Mouse (Mus musculus): ENCODE data around the gene Dpm2. TPM values are rescaled to one million over a fixed set of nuclear protein-coding genes. Genes with fewer than 3 reads are reported as not detected.

Dpm2 gene
- polyA plus RNA-seq, 1 experiment from 2014 or later, result 111 TPM

GRCm38 (mm10) chr2:32575586-32576160 is 5.0 kb downstream of the Dpm2 start, which contains the start of gene 9430097D07Rik:
9430097D07Rik (minus strand) TSS chr2:32575684.
- Histone ChIP-seq H3K4me1 (peaks cover 37% of the 10 kb centered on the region), H3K36me3 (replicated peaks) (peaks cover 10% of the 10 kb centered on the region), H3K27ac (replicated peaks) (peak within 1 kb of the TSS; percentile 76), H3K4me3 (peak within 1 kb of the TSS; percentile 75), H3K27me3 (replicated peaks; ENCODE audit: low read depth, poor library complexity, severe bottlenecking) (peaks cover 47% of the 10 kb centered on the region), H3K9me3 (no peaks in the 10 kb centered on the region)
- 6% methylated on average over 28 of the region's 28 CpGs for WGBS
- peak; percentile 81 for DNase-seq (ENCODE audit: low spot score)

GRCm38 (mm10) chr2:32576532-32576931 is 5.9 kb downstream of the Dpm2 start:
- DNase-seq (ENCODE audit: low spot score), result no peak
- Histone ChIP-seq H3K36me3 (replicated peaks) (peaks cover 10% of the 10 kb centered on the region), H3K27ac (replicated peaks) (no peak overlapping the region), H3K9me3 (no peaks in the 10 kb centered on the region), H3K4me3 (no peak overlapping the region), H3K27me3 (replicated peaks; ENCODE audit: low read depth, poor library complexity, severe bottlenecking) (peaks cover 54% of the 10 kb centered on the region), H3K4me1 (peaks cover 37% of the 10 kb centered on the region)
- 90% methylated on average over 9 of the region's 9 CpGs for WGBS

- Histone ChIP-seq H3K4me1 (peaks cover 32% of the 10 kb centered on the region), H3K27me3 (replicated peaks; ENCODE audit: low read depth, poor library complexity, severe bottlenecking) (peaks cover 72% of the 10 kb centered on the region)
Measured at GRCm38 (mm10) chr2:32578146-32579046, 7.7 kb downstream of the Dpm2 start.

GRCm38 (mm10) chr2:32581450-32582095 is 10.9 kb downstream of the Dpm2 start:
- H3K9me3 ChIP-seq, result no peaks in the 10 kb centered on the region
- peak overlapping the region; percentile 49 for H3K4me3 ChIP-seq
- WGBS, result 33% methylated on average over 19 of the region's 19 CpGs
- peaks cover 18% of the 10 kb centered on the region for H3K4me1 ChIP-seq
- H3K36me3 ChIP-seq (replicated peaks), result no peaks in the 10 kb centered on the region
- peaks cover 71% of the 10 kb centered on the region for H3K27me3 ChIP-seq (replicated peaks; ENCODE audit: low read depth, poor library complexity, severe bottlenecking)
- DNase-seq (ENCODE audit: low spot score), result peak; percentile 68
- no peak overlapping the region for H3K27ac ChIP-seq (replicated peaks)

More at GRCm38 (mm10) chr2:32578146-32579046, 7.7 kb downstream of the Dpm2 start:
- no peak overlapping the region for H3K27ac ChIP-seq (replicated peaks)
- 0 out of 2 replicates have a peak, but pooled peaks cover under 1% of the 10 kb centered on the region for H3K36me3 ChIP-seq (replicated peaks)
- WGBS, result 38% methylated on average over 26 of the region's 30 CpGs
- H3K9me3 ChIP-seq, result no peaks in the 10 kb centered on the region
- 0 out of 2 replicates have a peak overlapping the region, but pooled peaks have one; percentile 5 for H3K4me3 ChIP-seq
- DNase-seq (ENCODE audit: low spot score), result no peak

GRCm38 (mm10) chr2:32582830-32583799 is 12.5 kb downstream of the Dpm2 start:
- Histone ChIP-seq H3K4me3 (peak overlapping the region; percentile 48), H3K27me3 (replicated peaks; ENCODE audit: low read depth, poor library complexity, severe bottlenecking) (peaks cover 64% of the 10 kb centered on the region), H3K9me3 (no peaks in the 10 kb centered on the region), H3K4me1 (peaks cover 33% of the 10 kb centered on the region), H3K27ac (replicated peaks) (peak overlapping the region; percentile 27; the same call in 1 of the 2 replicates), H3K36me3 (replicated peaks) (no peaks in the 10 kb centered on the region)
- peak; percentile 85 for DNase-seq (ENCODE audit: low spot score)
- 14% methylated on average over 37 of the region's 37 CpGs for WGBS

- H3K27me3 ChIP-seq (replicated peaks; ENCODE audit: low read depth, poor library complexity, severe bottlenecking), result peaks cover 44% of the 10 kb centered on the region
- H3K9me3 ChIP-seq, result no peaks in the 10 kb centered on the region
- WGBS, result 85% methylated on average over 7 of the region's 7 CpGs
- H3K36me3 ChIP-seq (replicated peaks), result peaks cover 4% of the 10 kb centered on the region
- no peak overlapping the region for H3K4me3 ChIP-seq
- no peak overlapping the region for H3K27ac ChIP-seq (replicated peaks)
- DNase-seq (ENCODE audit: low spot score), result no peak
- peaks cover 46% of the 10 kb centered on the region for H3K4me1 ChIP-seq
Measured at GRCm38 (mm10) chr2:32585149-32585714, 14.6 kb downstream of the Dpm2 start.

- Histone ChIP-seq H3K27me3 (replicated peaks; ENCODE audit: low read depth, poor library complexity, severe bottlenecking) (peaks cover 29% of the 10 kb centered on the region), H3K4me3 (peak within 1 kb of the TSS; percentile 68), H3K36me3 (replicated peaks) (peaks cover 9% of the 10 kb centered on the region), H3K9me3 (no peaks in the 10 kb centered on the region), H3K27ac (replicated peaks) (peak within 1 kb of the TSS; percentile 86), H3K4me1 (peaks cover 44% of the 10 kb centered on the region)
- WGBS, result under 1% methylated on average over 38 of the region's 38 CpGs
- DNase-seq (ENCODE audit: low spot score), result peak; percentile 97
Measured at GRCm38 (mm10) chr2:32586871-32587351, 16.3 kb downstream of the Dpm2 start, which contains the start of gene St6galnac4. St6galnac4 (plus strand) TSS chr2:32587095.

- Histone ChIP-seq H3K4me1 (peaks cover 44% of the 10 kb centered on the region), H3K9me3 (no peaks in the 10 kb centered on the region), H3K27ac (replicated peaks) (peak overlapping the region; percentile 86; the same call in 1 of the 2 replicates), H3K36me3 (replicated peaks) (peaks cover 9% of the 10 kb centered on the region), H3K27me3 (replicated peaks; ENCODE audit: low read depth, poor library complexity, severe bottlenecking) (peaks cover 19% of the 10 kb centered on the region), H3K4me3 (peak overlapping the region; percentile 68)
- WGBS, result 43% methylated on average over 9 of the region's 9 CpGs
- no peak for DNase-seq (ENCODE audit: low spot score)
Measured at GRCm38 (mm10) chr2:32587731-32588321, 17.2 kb downstream of the Dpm2 start.

GRCm38 (mm10) chr2:32589213-32589795 is 18.6 kb downstream of the Dpm2 start:
- 71% methylated on average over 11 of the region's 11 CpGs for WGBS
- H3K27ac ChIP-seq (replicated peaks), result no peak overlapping the region

GRCm38 (mm10) chr2:32590224-32590623 is 19.6 kb downstream of the Dpm2 start:
- Histone ChIP-seq H3K36me3 (replicated peaks) (peaks cover 27% of the 10 kb centered on the region), H3K4me3 (no peak overlapping the region), H3K9me3 (no peaks in the 10 kb centered on the region), H3K27ac (replicated peaks) (no peak overlapping the region; the same call in 1 of the 2 replicates), H3K27me3 (replicated peaks; ENCODE audit: low read depth, poor library complexity, severe bottlenecking) (peaks cover 15% of the 10 kb centered on the region), H3K4me1 (peaks cover 39% of the 10 kb centered on the region)
- 73% methylated on average over 10 of the region's 10 CpGs for WGBS
- DNase-seq (ENCODE audit: low spot score), result no peak

More at GRCm38 (mm10) chr2:32589213-32589795, 18.6 kb downstream of the Dpm2 start:
- Histone ChIP-seq H3K4me1 (peaks cover 39% of the 10 kb centered on the region), H3K36me3 (replicated peaks) (peaks cover 17% of the 10 kb centered on the region), H3K4me3 (no peak overlapping the region; the same call in 1 of the 2 replicates), H3K9me3 (no peaks in the 10 kb centered on the region), H3K27me3 (replicated peaks; ENCODE audit: low read depth, poor library complexity, severe bottlenecking) (peaks cover 15% of the 10 kb centered on the region)
- no peak for DNase-seq (ENCODE audit: low spot score)
